Mouse (Mus musculus): Measurements from ENCODE around the gene Kcnq1. TPM values are rescaled to one million over a fixed set of nuclear protein-coding genes. Genes with fewer than 3 reads are reported as not detected.

Kcnq1 gene
- polyA plus RNA-seq, 1 experiment from 2014 or later = 5.4 TPM

DNA sequence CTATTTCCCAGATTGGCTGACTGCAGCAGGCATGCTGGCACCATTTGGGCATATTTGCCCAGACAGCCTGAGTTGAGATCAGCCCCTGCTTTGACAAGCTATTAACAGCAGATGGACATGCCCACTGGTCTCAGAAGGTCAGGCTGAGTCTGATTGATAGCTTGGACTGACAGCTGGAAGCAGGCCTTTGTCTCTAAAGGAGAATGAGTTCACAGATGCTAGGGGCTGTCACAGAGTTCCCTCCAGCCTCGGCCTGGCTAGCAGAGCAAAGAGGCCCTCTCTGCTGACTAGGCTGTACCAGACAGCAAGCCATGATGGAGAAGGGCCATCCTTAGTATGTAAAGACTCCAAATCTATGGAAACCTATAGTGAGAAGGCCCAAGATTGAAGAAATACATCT lies 280.5 kb downstream of the Kcnq1 start:
- Histone ChIP-seq H3K4me3 (no peak overlapping the region), H3K36me3 (no peaks in the 10 kb centered on the region), H3K27me3 (ENCODE audit: insufficient read depth, poor library complexity, severe bottlenecking) (no peaks in the 10 kb centered on the region; the same call in 1 of the 2 replicates), H3K4me1 (peaks cover 48% of the 10 kb centered on the region), H3K9me3 (no peaks in the 10 kb centered on the region), H3K27ac (peak overlapping the region; percentile 73)
- 27% methylated on average over 1 of the region's 1 CpGs for WGBS
- no peak for DNase-seq (ENCODE audit: low spot score)

DNA sequence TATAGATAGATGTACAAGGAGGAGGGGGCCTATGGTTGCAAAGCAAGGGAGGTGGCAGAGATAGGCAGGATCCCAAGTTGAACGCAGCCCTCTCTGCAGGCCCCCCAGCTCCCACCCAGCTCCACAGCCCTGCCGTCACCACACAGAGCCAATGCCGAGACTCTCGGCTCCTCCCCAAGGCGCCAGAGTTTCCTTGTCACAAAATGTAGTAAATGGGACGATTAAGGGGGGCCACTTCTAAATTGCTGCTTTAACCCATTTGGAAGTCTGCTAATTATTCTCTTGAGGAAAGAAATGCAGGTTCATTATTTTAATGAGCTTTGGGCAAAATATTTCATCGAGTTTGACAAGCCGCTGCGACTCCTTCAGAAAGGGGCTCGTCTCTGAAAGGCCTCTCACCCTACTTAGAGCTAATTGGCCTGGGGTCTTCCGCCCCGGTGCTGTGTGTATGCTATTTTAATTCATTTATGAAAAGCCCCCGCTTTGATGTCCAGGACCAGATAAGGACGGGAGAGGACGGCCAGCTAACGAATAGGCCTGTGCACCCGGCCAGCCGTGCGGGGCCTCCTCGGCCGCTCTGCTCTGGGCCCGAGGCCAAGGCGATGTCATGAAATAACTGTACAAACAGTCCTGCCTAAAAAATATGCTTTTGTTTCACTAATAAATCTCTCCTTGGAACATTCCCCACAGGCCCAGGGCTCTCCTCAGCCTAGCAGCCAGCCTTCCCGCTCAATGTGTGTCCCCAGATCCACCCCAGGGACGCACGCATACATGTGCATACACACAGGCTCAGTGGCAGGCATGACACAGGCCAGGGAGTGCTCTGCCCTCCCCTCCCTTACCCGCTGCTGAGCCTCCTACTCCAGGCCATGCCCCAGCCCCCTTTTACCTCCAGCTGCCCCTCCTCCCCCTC lies 282.9 kb downstream of the Kcnq1 start:
- H3K36me3 ChIP-seq = 0 out of 2 replicates have a peak, but pooled peaks cover 5% of the 10 kb centered on the region
- peaks cover 48% of the 10 kb centered on the region for H3K4me1 ChIP-seq
- no peaks in the 10 kb centered on the region; the same call in 1 of the 2 replicates for H3K27me3 ChIP-seq (ENCODE audit: insufficient read depth, poor library complexity, severe bottlenecking)
- peak overlapping the region; percentile 84 for H3K27ac ChIP-seq
- H3K9me3 ChIP-seq = no peaks in the 10 kb centered on the region
- 63% methylated on average over 27 of the region's 27 CpGs for WGBS
- no peak for DNase-seq (ENCODE audit: low spot score)
- H3K4me3 ChIP-seq = no peak overlapping the region

DNA sequence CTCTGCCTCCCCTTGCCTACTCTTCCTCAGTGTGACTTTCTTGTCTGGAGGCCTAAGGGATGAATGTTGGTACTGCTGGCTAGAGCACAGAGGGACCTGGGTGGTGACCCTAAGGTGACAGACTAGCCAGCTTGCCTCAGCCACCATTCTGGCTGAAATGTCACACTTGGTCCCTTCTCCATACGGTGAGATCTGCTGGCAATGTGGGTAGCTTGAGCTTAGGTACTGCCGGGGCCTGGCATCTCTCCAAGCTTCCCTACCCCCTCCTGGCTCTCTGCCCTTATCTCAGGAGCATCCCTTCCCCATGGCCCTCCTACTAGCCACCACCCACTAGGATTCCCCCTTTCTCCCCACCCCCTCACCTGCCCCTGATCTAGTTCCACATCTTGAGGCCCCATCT lies 283.7 kb downstream of the Kcnq1 start:
- no peak for DNase-seq (ENCODE audit: low spot score)
- Histone ChIP-seq H3K4me1 (peaks cover 53% of the 10 kb centered on the region), H3K9me3 (no peaks in the 10 kb centered on the region), H3K27ac (peak overlapping the region; percentile 84), H3K36me3 (0 out of 2 replicates have a peak, but pooled peaks cover 5% of the 10 kb centered on the region), H3K4me3 (no peak overlapping the region), H3K27me3 (ENCODE audit: insufficient read depth, poor library complexity, severe bottlenecking) (no peaks in the 10 kb centered on the region; the same call in 1 of the 2 replicates)
- WGBS = 39% methylated on average over 2 of the region's 2 CpGs

DNA sequence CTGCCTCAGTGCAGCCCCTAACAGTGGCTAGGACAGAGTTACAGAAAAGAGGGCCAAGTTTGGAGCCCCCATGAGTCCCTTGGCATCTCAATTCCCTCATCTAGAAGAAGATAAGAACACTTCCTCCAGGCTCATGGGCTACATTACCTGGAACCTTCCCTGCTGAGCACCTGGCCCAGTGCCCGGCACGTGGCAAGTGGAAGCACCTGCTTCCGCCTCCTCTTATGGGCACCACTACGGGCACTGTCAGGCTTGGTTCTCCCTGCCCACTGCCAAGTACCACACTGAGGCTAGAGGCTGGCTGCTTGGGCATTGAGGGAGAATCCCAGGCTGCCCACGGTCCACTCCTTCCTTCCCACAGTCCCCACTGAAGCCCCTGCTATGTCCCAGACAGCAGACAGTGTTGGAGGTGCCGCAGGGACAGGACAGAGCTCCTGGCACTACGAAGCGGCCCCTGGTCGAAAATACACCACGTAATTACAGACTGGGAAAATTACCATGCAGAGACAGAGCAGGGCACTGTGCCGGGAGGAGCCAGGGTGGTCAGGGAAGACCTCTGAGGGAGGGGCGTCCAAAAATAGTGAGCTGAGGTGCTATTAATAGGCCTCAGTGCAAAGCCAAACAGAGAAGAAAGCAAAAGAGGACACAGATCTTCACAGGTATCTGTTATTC lies 284.3 kb downstream of the Kcnq1 start:
- 64% methylated on average over 12 of the region's 12 CpGs for WGBS
- peak overlapping the region; percentile 84 for H3K27ac ChIP-seq
- no peaks in the 10 kb centered on the region for H3K9me3 ChIP-seq
- H3K27me3 ChIP-seq (ENCODE audit: insufficient read depth, poor library complexity, severe bottlenecking) = no peaks in the 10 kb centered on the region; the same call in 1 of the 2 replicates
- H3K4me3 ChIP-seq = no peak overlapping the region
- H3K4me1 ChIP-seq = peaks cover 56% of the 10 kb centered on the region
- 0 out of 2 replicates have a peak, but pooled peaks cover 5% of the 10 kb centered on the region for H3K36me3 ChIP-seq
- no peak for DNase-seq (ENCODE audit: low spot score)

DNA sequence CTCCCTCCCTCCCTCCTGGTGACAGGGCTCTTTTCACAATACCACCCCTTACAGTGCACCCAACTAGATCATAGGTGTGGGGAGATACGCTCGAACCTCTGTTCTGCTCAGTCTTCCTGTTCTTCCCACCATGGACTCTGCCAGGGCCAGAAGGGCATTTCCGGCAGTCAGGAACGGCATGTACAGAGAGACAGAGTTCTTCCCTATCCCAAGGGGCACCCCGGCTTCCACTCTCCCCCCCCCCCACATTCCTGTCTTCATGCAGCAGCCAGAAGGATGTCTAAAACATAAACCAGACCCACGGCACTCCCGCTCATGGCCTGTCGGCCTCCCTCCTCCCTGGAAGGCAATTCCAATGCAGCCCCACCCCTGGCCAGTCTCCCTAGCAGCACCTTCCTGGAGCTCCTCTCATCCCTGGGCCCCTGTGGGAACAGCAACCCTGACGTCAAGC lies 289.0 kb downstream of the Kcnq1 start:
- 31% methylated on average over 9 of the region's 9 CpGs for WGBS
- Histone ChIP-seq H3K4me3 (no peak overlapping the region), H3K36me3 (0 out of 2 replicates have a peak, but pooled peaks cover 5% of the 10 kb centered on the region), H3K27ac (peak overlapping the region; percentile 82), H3K27me3 (ENCODE audit: insufficient read depth, poor library complexity, severe bottlenecking) (no peaks in the 10 kb centered on the region), H3K4me1 (peaks cover 25% of the 10 kb centered on the region), H3K9me3 (no peaks in the 10 kb centered on the region)
- peak; percentile 84 for DNase-seq (ENCODE audit: low spot score)

DNA sequence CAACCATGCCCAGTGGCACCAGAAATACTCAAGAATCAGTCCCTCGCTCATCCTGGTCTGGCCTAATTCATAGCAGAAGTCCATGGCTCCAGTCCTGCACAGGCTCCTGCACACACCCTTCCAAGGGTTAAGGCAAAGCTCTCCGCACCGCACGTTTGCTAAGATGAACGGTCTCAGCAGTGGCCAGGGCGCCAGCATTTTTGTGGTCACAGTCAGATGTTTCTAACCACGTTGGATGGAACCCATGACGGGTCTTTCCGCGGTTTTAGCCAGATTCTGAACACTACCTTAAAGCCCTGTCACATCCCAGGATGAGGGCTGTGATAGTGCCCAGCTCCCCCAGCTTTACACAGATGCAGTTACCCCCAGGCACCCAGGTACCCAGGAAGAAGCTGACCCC lies 293.6 kb downstream of the Kcnq1 start:
- no peaks in the 10 kb centered on the region for H3K9me3 ChIP-seq
- peaks cover 43% of the 10 kb centered on the region for H3K4me1 ChIP-seq
- H3K4me3 ChIP-seq = no peak overlapping the region
- H3K36me3 ChIP-seq = no peaks in the 10 kb centered on the region
- 85% methylated on average over 10 of the region's 10 CpGs for WGBS
- no peaks in the 10 kb centered on the region for H3K27me3 ChIP-seq (ENCODE audit: insufficient read depth, poor library complexity, severe bottlenecking)
- H3K27ac ChIP-seq = peak overlapping the region; percentile 59; the same call in 1 of the 2 replicates
- DNase-seq (ENCODE audit: low spot score) = no peak

DNA sequence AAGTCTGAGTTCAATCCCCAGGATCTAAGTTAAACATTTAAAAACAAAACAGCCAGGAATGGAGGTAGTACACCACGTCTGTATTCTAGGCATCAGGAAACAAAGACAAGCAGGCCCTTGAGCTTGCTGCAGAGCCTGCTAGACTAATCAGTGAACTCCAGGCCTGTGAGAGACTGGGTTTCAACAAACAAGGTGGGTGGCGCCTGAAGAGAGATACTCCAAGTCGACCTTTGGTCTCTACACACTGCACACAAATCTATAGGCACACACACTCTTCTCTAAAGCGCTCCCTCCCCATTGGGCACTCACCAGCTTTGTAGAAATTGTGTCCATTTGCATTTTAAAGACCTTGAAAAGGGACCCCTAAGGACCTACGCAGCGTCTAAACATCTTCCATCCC lies 294.4 kb downstream of the Kcnq1 start:
- H3K27ac ChIP-seq = peak overlapping the region; percentile 59; the same call in 1 of the 2 replicates
- H3K4me3 ChIP-seq = no peak overlapping the region
- no peaks in the 10 kb centered on the region for H3K36me3 ChIP-seq
- H3K9me3 ChIP-seq = no peaks in the 10 kb centered on the region
- peaks cover 35% of the 10 kb centered on the region for H3K4me1 ChIP-seq
- no peaks in the 10 kb centered on the region for H3K27me3 ChIP-seq (ENCODE audit: insufficient read depth, poor library complexity, severe bottlenecking)
- 46% methylated on average over 6 of the region's 6 CpGs for WGBS
- no peak for DNase-seq (ENCODE audit: low spot score)

DNA sequence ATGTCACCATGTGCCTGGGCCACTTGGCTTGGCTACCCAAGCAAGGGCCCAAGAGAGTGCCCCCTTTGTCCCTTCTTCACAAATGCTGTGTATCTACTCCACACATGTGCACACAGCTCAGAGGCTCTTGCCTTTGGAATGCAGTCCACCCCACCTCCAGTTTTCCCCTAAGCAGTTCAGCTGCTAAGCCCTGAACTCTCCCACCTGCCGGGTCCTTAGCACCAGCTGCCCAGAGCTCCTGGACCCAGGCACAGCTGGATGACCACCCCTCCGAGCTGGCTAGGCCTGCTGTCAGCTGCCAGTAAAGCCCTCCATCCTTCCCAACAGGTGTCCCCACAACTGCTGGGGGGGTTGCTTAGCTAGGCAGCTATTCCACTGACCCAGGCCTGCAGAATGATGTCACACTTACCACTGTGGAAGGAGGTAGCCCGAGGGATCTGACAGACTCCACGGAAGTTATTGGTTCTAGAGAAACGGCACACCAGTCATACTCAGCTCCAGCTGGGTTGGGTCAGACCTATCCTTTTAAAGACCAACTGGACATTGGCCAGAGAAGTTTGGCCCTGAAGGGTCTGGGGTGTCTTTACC lies 295.4 kb downstream of the Kcnq1 start:
- no peak for DNase-seq (ENCODE audit: low spot score)
- no peaks in the 10 kb centered on the region for H3K9me3 ChIP-seq
- 79% methylated on average over 5 of the region's 5 CpGs for WGBS
- no peaks in the 10 kb centered on the region for H3K36me3 ChIP-seq
- peaks cover 28% of the 10 kb centered on the region; the same call in 1 of the 2 replicates for H3K4me1 ChIP-seq
- no peaks in the 10 kb centered on the region for H3K27me3 ChIP-seq (ENCODE audit: insufficient read depth, poor library complexity, severe bottlenecking)
- no peak overlapping the region for H3K4me3 ChIP-seq
- H3K27ac ChIP-seq = 0 out of 2 replicates have a peak overlapping the region, but pooled peaks have one; percentile 12

DNA sequence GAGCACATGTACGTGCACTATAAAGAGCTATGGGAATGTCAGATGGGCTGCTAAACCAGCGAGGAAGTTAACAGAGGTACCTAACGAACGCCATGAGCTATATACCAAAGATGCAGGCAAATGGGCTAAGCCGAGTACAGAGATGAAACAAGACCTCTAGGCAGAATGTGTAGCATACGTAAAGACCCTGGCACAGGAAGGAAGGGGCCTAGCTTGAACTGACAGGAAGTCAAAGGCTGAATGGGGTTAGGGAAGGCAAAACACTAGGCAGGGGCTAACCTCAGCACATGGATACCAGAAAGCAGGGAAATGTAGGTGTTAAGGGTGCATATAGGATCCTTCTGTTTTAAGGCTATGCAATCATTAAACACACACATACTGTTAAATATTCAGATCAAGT lies 298.1 kb downstream of the Kcnq1 start:
- Histone ChIP-seq H3K27ac (no peak overlapping the region), H3K9me3 (no peaks in the 10 kb centered on the region)

DNA sequence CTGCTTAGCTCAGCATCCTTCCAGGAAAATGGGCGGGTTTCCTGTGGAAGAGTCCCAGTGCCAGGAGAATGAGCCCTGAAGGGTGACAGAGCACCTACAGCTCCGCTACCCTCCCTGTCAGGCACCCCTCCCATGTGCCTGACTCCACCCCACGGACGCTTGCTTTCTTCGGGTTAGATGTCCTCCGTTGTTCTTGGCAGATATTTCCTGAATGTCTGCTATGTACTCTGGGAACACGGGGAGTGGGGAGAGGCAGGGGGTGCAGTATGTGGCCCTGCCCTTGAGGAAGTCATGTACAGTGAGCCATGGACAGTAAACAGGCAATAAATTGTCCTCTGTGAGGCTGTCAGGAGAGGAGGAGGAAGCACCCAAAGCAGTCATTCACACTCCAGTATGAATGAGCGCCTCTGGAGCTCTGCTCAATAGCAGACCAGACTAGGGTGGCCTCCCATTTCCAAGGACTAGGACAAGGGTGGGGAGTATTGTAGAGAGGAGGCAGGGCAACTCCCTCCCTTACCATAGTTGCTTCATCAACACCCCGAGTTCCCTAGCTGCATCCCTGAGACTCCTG lies 301.9 kb downstream of the Kcnq1 start:
- no peak overlapping the region for H3K4me3 ChIP-seq
- no peak for DNase-seq (ENCODE audit: low spot score)
- no peaks in the 10 kb centered on the region for H3K36me3 ChIP-seq
- peaks cover 45% of the 10 kb centered on the region for H3K4me1 ChIP-seq
- no peaks in the 10 kb centered on the region for H3K9me3 ChIP-seq
- no peaks in the 10 kb centered on the region for H3K27me3 ChIP-seq (ENCODE audit: insufficient read depth, poor library complexity, severe bottlenecking)
- WGBS = 63% methylated on average over 9 of the region's 9 CpGs
- peak overlapping the region; percentile 74 for H3K27ac ChIP-seq

More for the DNA sequence above, 298.1 kb downstream of the Kcnq1 start:
- no peak for DNase-seq (ENCODE audit: low spot score)
- WGBS = 70% methylated on average over 6 of the region's 6 CpGs
- H3K27me3 ChIP-seq (ENCODE audit: insufficient read depth, poor library complexity, severe bottlenecking) = no peaks in the 10 kb centered on the region
- H3K36me3 ChIP-seq = no peaks in the 10 kb centered on the region
- no peak overlapping the region for H3K4me3 ChIP-seq
- H3K4me1 ChIP-seq = peaks cover 44% of the 10 kb centered on the region

DNA sequence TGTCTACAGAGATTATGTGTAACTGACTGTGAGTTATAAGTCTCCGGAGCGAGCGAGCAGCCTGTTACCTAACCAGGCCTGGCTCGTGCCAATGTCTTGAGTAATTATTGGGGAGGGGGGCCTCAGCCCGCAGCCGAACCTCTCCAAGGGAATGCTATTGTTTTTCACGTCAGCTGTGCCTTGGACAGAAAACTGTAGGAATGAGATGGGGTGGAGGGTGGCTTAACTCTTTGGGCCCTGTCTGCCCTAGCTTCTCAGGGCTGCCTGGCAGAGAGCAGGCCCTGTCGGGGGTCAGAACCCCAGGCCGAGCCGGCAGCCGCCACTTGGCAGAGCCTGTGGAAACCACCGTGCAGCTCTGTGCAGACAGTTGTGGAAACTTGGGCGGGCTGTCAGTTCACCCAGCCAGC lies 302.5 kb downstream of the Kcnq1 start:
- peaks cover 42% of the 10 kb centered on the region for H3K4me1 ChIP-seq
- WGBS = 61% methylated on average over 13 of the region's 13 CpGs
- H3K9me3 ChIP-seq = no peaks in the 10 kb centered on the region
- no peak overlapping the region for H3K4me3 ChIP-seq
- no peaks in the 10 kb centered on the region for H3K27me3 ChIP-seq (ENCODE audit: insufficient read depth, poor library complexity, severe bottlenecking)
- no peaks in the 10 kb centered on the region for H3K36me3 ChIP-seq
- no peak for DNase-seq (ENCODE audit: low spot score)
- H3K27ac ChIP-seq = peak overlapping the region; percentile 74

DNA sequence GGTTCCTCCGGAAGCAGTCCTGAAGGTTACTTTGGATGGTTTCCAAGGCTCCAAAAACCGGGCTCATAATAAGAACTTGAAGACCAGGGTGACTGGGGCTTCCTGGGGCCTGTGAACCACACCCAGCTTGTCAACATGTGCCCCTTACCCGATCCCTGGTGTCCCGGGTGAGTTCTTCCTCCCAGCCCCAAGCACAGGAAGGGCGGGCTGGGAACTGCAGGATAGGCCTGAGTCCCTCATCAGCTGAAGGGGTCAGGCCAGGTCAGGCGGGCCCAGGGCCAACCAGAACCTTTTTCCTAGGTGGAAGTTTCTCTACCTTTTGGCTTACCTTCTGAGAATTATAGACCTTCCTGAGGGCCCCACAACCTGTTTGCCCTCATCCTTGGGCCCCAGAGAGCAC lies 306.4 kb downstream of the Kcnq1 start:
- H3K27ac ChIP-seq = no peak overlapping the region
- DNase-seq (ENCODE audit: low spot score) = no peak
- no peak overlapping the region for H3K4me3 ChIP-seq
- H3K9me3 ChIP-seq = no peaks in the 10 kb centered on the region
- H3K4me1 ChIP-seq = peaks cover 57% of the 10 kb centered on the region
- H3K27me3 ChIP-seq (ENCODE audit: insufficient read depth, poor library complexity, severe bottlenecking) = no peaks in the 10 kb centered on the region
- no peaks in the 10 kb centered on the region for H3K36me3 ChIP-seq
- 67% methylated on average over 6 of the region's 6 CpGs for WGBS
